Mouse (Mus musculus): ENCODE data around the gene Gm8890. TPM values are rescaled to one million over a fixed set of nuclear protein-coding genes. Genes with fewer than 3 reads are reported as not detected.
"Not testable (repeated sequence)": the region's sequence is repeated elsewhere in the genome, so short reads cannot be mapped to it uniquely, and the experiment has no call there.

Gm8890 gene
- polyA plus RNA-seq (2015; fragmentation: Nextera tagmentation; extraction: Ambion mirVana), result not detected in 2 replicates

DNA sequence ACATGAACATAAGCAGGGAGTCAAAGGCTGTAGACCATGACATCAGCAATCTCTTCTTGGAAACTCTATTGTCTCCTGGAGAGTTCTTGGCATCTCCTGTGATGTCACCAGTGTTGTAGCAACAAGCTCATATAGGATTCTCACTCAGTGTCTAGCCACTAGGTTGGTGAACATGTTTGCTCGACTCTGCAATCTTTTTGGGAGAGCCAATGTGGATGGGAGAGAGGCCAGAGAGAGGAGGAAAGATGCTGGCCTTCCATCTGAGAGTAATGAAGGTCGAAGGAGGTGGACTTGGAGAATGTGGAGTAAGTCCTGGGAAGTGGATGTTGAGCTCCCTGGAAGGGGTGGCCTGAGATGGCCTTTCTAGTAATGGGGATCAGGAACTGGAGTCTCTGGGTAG lies at the start of gene Gm8890:
TSS of gene Gm8890 (plus strand) at position 301 of the 400 bp plus-strand sequence.
- not testable (repeated sequence) for H3K4me3 ChIP-seq (ENCODE audit: low read depth, low read length); H3K4me2 ChIP-seq (replicated peaks; ENCODE audit: low read depth, low read length); H3K4me1 ChIP-seq (ENCODE audit: insufficient read depth, low read depth, low read length); H3K27ac ChIP-seq (ENCODE audit: low read length); H3K36me3 ChIP-seq (ENCODE audit: insufficient read depth, low read length); H3K9me3 ChIP-seq (ENCODE audit: low read length); ATAC-seq; DNase-seq (ENCODE audit: low spot score); H3K27me3 ChIP-seq (replicated peaks; ENCODE audit: insufficient read depth, low read length); H3K9ac ChIP-seq (replicated peaks; ENCODE audit: low read depth)
- WGBS, result no CpG with 5 or more reads among the region's 2 CpGs

GRCm38 (mm10) chr5:11256221-11256620 lies 388 bp downstream of the Gm8890 start:
- WGBS, result 50% methylated on average over 1 of the region's 1 CpGs
- H3K27ac ChIP-seq (ENCODE audit: low read length); H3K9me3 ChIP-seq (ENCODE audit: low read length): not testable (repeated sequence)

More at GRCm38 (mm10) chr5:11256221-11256620, 388 bp downstream of the Gm8890 start:
- ATAC-seq; H3K4me2 ChIP-seq (replicated peaks; ENCODE audit: low read depth, low read length); H3K9ac ChIP-seq (replicated peaks; ENCODE audit: low read depth); H3K27me3 ChIP-seq (replicated peaks; ENCODE audit: insufficient read depth, low read length); H3K4me3 ChIP-seq (ENCODE audit: low read depth, low read length); DNase-seq (ENCODE audit: low spot score); H3K4me1 ChIP-seq (ENCODE audit: insufficient read depth, low read depth, low read length); H3K36me3 ChIP-seq (ENCODE audit: insufficient read depth, low read length): not testable (repeated sequence)

Other genes with a start within 250 kb of the Gm8890 start
- gene Gm8879, start 128.4 kb upstream of the Gm8890 start, polyA plus RNA-seq (2015; fragmentation: Nextera tagmentation; extraction: Ambion mirVana), result not detected in 2 replicates
- gene Gm5861, start 73.0 kb upstream of the Gm8890 start, polyA plus RNA-seq (2015; fragmentation: Nextera tagmentation; extraction: Ambion mirVana), result not detected in 2 replicates
- gene Speer1, start 85.5 kb downstream of the Gm8890 start, polyA plus RNA-seq (2015; fragmentation: Nextera tagmentation; extraction: Ambion mirVana), result not detected in 2 replicates
- gene Gm8897, start 160.4 kb downstream of the Gm8890 start, polyA plus RNA-seq (2015; fragmentation: Nextera tagmentation; extraction: Ambion mirVana), result not detected in 2 replicates
- gene Gm8906, start 246.7 kb downstream of the Gm8890 start, polyA plus RNA-seq (2015; fragmentation: Nextera tagmentation; extraction: Ambion mirVana), result not detected in 2 replicates

Data from lung, postnatal 0 days (tissue).